Mouse (Mus musculus): ENCODE results near the gene Isca2.

The Isca2 gene

GRCm38 (mm10) chr12:84773476-84773875 is 425 bp downstream of the Isca2 start:
- DNase-seq = no peak

GRCm38 (mm10) chr12:84774376-84774775 is 1.3 kb downstream of the Isca2 start:
- no peak for DNase-seq

- no peak for DNase-seq
Observed at GRCm38 (mm10) chr12:84776229-84776628, 3.2 kb downstream of the Isca2 start.

DNA sequence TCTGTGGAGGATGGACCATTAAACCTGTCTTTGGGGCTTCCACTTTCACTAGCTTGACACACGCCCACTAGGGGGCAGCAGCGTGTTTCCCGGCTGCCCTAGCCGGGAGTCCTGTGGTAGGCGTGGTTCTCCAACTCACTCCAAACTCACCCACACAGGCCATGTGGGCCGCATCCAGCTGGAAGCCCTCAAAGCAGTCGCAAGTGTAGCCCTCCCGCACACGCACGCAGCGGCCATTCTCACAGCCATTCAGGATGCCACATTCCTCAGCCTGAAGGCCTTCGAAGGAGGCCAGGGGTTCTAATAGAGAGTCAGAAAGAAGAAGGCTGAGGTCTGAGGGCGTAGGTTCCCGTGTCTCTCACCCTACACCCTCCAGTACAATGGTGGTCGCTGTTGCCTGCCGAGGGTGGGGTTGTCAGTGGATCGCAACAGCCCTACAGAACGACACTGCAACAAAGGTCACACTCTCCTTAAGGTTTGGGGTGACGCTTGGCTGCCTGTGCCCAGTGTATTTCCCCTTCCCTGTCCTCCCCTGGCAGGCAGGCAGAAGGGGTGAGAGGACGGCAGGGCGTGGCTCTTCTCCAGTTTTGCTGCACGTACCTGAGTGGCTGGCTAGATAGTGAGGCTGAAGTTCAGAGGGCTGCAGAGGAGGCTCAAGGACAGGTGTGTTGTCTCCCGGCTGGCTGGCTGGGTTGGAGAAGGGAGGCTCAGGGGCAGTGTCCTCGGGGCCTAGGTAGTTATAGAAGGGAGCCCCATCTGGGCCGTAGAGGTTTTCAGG is 11.7 kb downstream of the Isca2 start:
- DNase-seq = peak; percentile 90

GRCm38 (mm10) chr12:84786091-84786490 is 13.0 kb downstream of the Isca2 start:
- no peak for DNase-seq

- no peak for DNase-seq
Observed at GRCm38 (mm10) chr12:84790853-84791252, 17.8 kb downstream of the Isca2 start.

GRCm38 (mm10) chr12:84792629-84793028 is 19.6 kb downstream of the Isca2 start:
- no peak for DNase-seq

- no peak for DNase-seq
Observed at GRCm38 (mm10) chr12:84794647-84795046, 21.6 kb downstream of the Isca2 start.

GRCm38 (mm10) chr12:84799086-84799485 is 26.0 kb downstream of the Isca2 start:
- DNase-seq = no peak

DNA sequence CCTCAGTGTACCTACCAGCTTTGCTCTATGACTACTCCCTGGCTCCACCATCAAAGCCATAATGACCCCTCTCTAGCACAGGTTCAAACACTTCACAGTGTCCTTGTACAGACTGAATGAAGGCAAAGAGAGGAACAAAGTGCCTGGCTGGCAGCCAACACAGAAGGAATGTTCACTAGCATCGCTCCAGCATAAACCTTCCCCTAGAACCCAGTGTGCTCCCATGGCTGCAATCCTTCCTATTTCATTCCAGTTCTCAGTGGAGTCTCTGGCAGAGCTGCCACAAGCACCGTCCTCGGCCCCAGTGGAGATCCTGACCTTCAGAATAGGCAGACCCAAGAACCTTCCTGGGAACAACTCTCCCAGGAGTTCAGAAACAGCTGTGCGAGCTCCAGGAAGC is 27.4 kb downstream of the Isca2 start:
- no peak for DNase-seq

GRCm38 (mm10) chr12:84801532-84802110 is 28.6 kb downstream of the Isca2 start:
- no peak for DNase-seq

GRCm38 (mm10) chr12:84802625-84803024 is 29.6 kb downstream of the Isca2 start:
- no peak for DNase-seq

- no peak for DNase-seq
Observed at GRCm38 (mm10) chr12:84805228-84805842, 32.3 kb downstream of the Isca2 start.

DNA sequence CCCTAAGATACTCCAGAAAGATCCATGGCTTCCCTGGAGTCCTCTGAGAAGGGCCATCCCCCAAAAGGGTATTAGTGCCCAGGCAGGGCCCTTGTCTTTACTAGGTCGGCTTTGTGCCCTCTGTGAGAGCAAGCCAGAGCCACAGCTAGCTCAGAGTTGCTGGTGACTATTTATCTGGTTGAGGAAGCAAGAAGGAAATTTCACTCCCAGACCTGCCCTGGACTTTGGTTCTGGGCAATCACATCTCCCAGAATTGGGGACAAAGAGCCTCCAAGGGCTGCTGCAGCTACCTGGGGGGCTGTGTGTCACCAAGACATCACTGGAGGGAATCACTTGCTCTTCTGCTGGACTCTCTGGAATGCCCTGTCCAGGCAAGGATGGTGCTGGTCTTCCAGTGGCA is 33.0 kb downstream of the Isca2 start:
- DNase-seq = no peak

- peak; percentile 12 for DNase-seq
Observed at GRCm38 (mm10) chr12:84806726-84807125, 33.7 kb downstream of the Isca2 start.

DNA sequence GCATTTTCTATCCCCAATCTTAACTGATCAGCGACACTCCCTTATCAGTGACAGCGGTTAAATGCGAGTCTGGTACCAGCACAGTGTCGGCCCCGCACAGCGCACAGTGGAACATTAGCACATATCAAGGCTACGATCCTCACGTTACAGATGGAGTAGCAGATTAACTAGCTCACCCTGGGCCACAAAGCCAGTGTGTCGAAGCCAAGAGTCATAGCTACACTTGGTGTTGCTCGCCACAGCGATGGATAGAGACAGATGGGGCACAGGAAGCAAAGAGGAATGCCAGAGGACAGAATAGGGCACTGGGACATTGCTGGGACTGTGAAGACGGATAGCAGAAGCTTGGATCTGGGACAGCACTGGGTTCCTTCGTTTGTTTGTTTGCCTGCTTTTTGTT is 34.3 kb downstream of the Isca2 start:
- DNase-seq = no peak

GRCm38 (mm10) chr12:84809033-84809432 is 36.0 kb downstream of the Isca2 start:
- no peak for DNase-seq

DNA sequence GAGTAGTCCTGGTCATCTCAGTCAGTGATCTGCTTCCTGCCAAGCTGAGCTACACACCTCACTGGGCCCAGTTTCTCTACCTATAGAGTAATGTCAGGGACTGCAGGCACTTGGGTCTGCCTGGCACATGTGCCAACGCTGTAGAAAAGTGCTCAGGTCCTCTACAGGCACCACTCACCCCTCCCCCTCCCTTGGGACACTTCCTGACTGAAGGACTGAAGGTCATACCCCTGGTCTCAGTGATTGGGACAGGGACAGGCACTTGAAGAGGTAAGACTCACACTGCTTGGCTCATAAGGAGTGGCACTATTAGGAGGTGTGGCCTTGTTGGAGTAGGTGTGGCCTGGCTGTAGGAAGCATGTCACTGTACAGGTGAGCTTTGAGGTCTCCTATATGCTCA is 37.8 kb downstream of the Isca2 start:
- DNase-seq = no peak

DNA sequence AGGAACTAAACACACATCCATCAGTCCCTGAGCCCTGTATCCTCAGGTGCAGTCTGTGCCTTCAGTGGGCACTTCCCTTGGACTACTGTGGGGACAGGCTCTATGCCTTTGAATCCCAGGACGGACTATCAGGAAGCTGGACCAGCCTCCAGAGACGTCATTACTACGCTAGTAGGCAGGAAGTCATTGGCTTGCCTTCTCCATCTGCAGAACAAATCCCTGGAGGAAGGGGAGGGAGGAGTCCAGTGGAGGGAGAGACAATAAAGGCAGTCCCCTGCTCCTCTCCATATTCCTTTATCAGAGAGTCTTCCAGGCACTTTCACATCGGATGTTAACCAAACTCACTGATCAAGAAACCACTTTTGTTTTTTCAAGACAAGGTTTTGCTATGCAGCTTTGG is 38.5 kb downstream of the Isca2 start:
- DNase-seq = no peak

DNA sequence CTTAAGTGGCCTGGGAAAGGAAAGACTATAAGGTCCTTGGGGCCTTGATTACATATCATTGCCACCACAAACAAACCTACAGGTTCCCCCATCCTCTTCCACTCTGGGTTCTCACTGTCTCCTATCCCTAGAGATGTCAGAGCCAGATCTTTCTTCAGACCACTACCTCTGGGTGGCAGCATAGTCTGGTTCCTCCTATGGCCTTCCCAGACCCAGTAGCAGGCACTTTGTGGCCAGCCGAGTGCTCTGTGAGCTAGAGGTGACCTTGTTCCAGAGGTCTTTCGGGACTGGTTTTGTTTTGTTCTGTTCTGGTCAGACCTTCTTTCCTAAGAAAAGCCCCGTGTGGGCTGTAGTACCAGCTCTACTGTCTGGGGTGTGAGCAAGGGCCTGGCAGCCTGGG is 39.0 kb downstream of the Isca2 start:
- no peak for DNase-seq

- no peak for DNase-seq
Observed at GRCm38 (mm10) chr12:84813773-84814172, 40.7 kb downstream of the Isca2 start.

- no peak for DNase-seq
Observed at GRCm38 (mm10) chr12:84814663-84815325, 41.7 kb downstream of the Isca2 start.

GRCm38 (mm10) chr12:84818496-84818895 is 45.4 kb downstream of the Isca2 start:
- DNase-seq = no peak

All from retina, postnatal 1 day (tissue).